Mouse (Mus musculus) ES-E14 (cell line): ENCODE results near the gene Slc13a4. TPM values are rescaled to one million over a fixed set of nuclear protein-coding genes. Genes with fewer than 3 reads are reported as not detected.

Experiments used
- DNase-seq: peaks from one replicate; pipeline ENCODE4 v3.0.0-alpha.2; 2013; ENCODE audit warnings: low read depth, low spot score
- H3K27ac ChIP-seq: 2 replicates; pipeline ENCODE4 v1.5.1; 2012; ENCODE audit warnings: low read depth, mild to moderate bottlenecking, low read length, moderate library complexity, mixed read lengths; ENCODE audit not compliant: poor library complexity, insufficient read depth, severe bottlenecking
- H3K36me3 ChIP-seq: 2 replicates; pipeline ENCODE4 v1.6.1; 2012; ENCODE audit warnings: mild to moderate bottlenecking, low read length, moderate library complexity, mixed read lengths; ENCODE audit not compliant: control insufficient read depth, poor library complexity, insufficient read depth, severe bottlenecking
- H3K4me1 ChIP-seq, 2 experiments: fragments of 150-350 bp in 1 of 2; sonication (generic) in 1 of 2; 2 replicates each; pipeline ENCODE4 v1.6.1; 2012; ENCODE audit warnings: low read length in 2 of 2, mild to moderate bottlenecking in 1 of 2, mixed read lengths in 1 of 2; ENCODE audit not compliant: control insufficient read depth in 2 of 2, insufficient read depth in 2 of 2, poor library complexity in 1 of 2
- H3K4me3 ChIP-seq, 2 experiments: fragments of 150-350 bp in 1 of 2; sonication (generic) in 1 of 2; 2 replicates each; pipeline ENCODE4 v1.5.1; 2012; ENCODE audit warnings: low read length in 2 of 2, low read depth in 1 of 2, mild to moderate bottlenecking in 1 of 2, mixed read lengths in 1 of 2; ENCODE audit not compliant: insufficient read depth in 1 of 2, poor library complexity in 1 of 2, severe bottlenecking in 1 of 2
- H3K9ac ChIP-seq: 2 replicates; pipeline ENCODE4 v1.6.1; 2012; ENCODE audit warnings: low read depth, mild to moderate bottlenecking, low read length, mixed read lengths; ENCODE audit not compliant: poor library complexity, insufficient read depth, severe bottlenecking
- H3K9me3 ChIP-seq: fragments of 150-350 bp; sonication (generic); 2 replicates; pipeline ENCODE4 v1.6.1; 2012; ENCODE audit warnings: low read depth, mild to moderate bottlenecking, low read length; ENCODE audit not compliant: control insufficient read depth, insufficient read depth
- CHD2 ChIP-seq: IDR thresholded peaks from 2 replicates; pipeline ENCODE4 v1.6.1; 2014; ENCODE audit warnings: mild to moderate bottlenecking, low read depth, low read length, inconsistent platforms
- HCFC1 ChIP-seq: IDR thresholded peaks from 2 replicates; pipeline ENCODE4 v1.6.1; 2012; ENCODE audit warnings: low read length, inconsistent platforms, borderline replicate concordance; ENCODE audit not compliant: insufficient read depth
- MAFK ChIP-seq: IDR thresholded peaks from 2 replicates; pipeline ENCODE4 v1.6.1; 2014; ENCODE audit warnings: mild to moderate bottlenecking, low read depth, low read length, inconsistent platforms; ENCODE audit not compliant: insufficient read depth
- ZC3H11A ChIP-seq: IDR thresholded peaks from 2 replicates; pipeline ENCODE4 v1.6.1; 2012; ENCODE audit warnings: low read depth, mild to moderate bottlenecking, inconsistent platforms, low read length, borderline replicate concordance
- ZNF384 ChIP-seq: IDR thresholded peaks from 2 replicates; pipeline ENCODE4 v1.6.1; 2012; ENCODE audit warnings: low read depth, low read length, inconsistent platforms
- in situ Hi-C, 2 experiments: fragments of 600-800 bp; cut with MboI; formaldehyde crosslinking; loops; one replicate each; pipeline ENCODE4 v1.15.1; 2025; ENCODE audit warnings: low sequenced_read_pairs in 2 of 2, inconsistent platforms in 1 of 2; ENCODE audit not compliant: unreplicated experiment in 2 of 2
- total RNA-seq: library from RNA; depleted of rRNA; stranded (reverse); fragments of 300-350 nt; gene quantifications from 2 replicates; pipeline ENCODE4 v1.2.3, GENCODE M21; 2012

Gene Slc13a4
- total RNA-seq, 1 experiment = 1.5 TPM

DNA sequence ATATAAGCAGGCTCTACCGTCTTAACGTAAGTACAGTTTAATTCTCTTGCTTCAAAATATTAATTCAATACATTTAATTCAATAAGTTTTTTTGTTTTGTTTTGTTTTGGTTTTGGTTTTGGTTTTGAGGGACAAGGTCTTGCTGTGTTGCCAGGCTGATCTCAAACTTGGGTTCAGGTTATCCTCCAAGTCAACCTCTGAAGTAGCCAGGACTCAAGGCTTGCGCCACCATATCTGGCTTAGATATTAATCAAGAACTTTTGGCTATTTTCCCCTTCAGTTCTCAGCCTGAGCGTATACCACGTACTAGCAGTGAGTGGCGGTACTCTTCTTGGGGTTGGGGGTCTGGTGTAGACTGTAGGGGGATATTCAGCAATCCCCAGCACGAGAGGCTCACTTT, 5.3 kb downstream of the Slc13a4 start:
- Histone ChIP-seq H3K4me1 (peaks cover 0 to 2% of the 10 kb centered on the region in 2 experiments; a peak in 1 of 4 replicates), H3K9ac (no peak overlapping the region), H3K9me3 (no peaks in the 10 kb centered on the region), H3K27ac (no peak overlapping the region), H3K4me3 (no peak overlapping the region), H3K36me3 (no peaks in the 10 kb centered on the region)
- DNase-seq = no peak
- TF ChIP-seq ZC3H11A (no peak), ZNF384 (no peak), HCFC1 (no peak), MAFK (no peak), CHD2 (no peak)
- in situ Hi-C loops = no loop called here

DNA sequence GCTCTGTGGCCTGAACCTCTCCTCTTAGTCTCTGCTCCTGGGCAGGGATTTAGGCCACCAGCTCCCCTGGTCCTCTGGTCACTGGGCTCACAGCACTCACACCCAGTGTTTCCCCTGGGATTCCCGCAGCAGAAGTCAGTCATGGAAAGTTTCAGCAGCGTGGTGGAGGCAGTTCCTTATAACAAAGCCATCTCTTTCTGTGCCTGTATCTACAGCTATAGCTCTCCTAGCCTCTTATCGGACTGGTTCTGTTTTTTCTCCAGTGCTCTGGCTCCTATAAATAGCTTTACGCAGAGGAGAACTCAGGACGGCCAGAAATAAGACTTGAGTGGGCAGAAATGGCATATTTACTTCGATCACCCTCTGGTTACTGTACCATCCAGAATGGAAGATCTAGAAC, 9.6 kb downstream of the Slc13a4 start:
- TF ChIP-seq ZC3H11A (no peak), ZNF384 (no peak), MAFK (no peak), HCFC1 (no peak), CHD2 (no peak)

DNA sequence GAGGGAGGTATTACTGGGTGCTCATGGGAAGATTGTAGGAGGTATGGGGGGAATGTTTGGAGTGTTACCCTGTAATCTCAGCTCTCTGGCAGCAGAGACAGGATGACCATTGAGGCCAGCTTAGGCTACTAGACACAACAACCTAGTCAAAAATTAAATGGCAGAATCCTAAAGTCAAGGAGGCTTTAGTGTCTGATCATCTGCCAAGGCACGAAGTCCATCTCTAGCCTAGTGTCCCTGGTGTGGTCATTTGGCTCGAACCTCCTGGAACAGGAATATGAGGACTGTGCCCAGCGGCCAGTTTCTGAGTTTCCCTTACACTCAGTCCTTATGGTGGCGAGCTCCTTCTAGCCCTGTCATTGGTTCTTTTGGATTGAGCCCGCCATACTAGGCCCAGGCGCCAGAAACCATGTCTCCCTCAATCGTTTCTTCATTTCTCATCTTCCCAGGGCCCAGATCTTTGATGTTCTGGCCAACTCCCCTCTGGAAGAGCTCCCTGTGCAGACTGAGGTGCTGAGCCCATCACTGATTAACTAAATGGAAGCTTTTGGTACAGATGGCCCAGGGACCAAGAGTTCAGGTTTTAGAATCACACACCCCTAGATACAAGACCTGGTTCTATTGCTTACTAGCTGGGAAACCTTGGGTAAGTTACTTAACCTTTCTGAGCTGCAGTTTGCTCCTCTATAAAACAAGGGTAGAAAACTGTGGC, 10.3 kb downstream of the Slc13a4 start:
- Histone ChIP-seq H3K36me3 (no peaks in the 10 kb centered on the region), H3K4me1 (no peaks in the 10 kb centered on the region), H3K9me3 (no peaks in the 10 kb centered on the region), H3K4me3 (no peak overlapping the region), H3K27ac (no peak overlapping the region), H3K9ac (no peak overlapping the region)
- no peak for DNase-seq
- no peak for TF ChIP-seq HCFC1
- no peak for TF ChIP-seq ZC3H11A
- no peak for TF ChIP-seq CHD2
- TF ChIP-seq MAFK = no peak
- no peak for TF ChIP-seq ZNF384
- in situ Hi-C loops = no loop called here

More for the DNA sequence above, 9.6 kb downstream of the Slc13a4 start:
- Histone ChIP-seq H3K9me3 (no peaks in the 10 kb centered on the region), H3K36me3 (no peaks in the 10 kb centered on the region), H3K9ac (no peak overlapping the region), H3K4me1 (no peaks in the 10 kb centered on the region), H3K27ac (no peak overlapping the region; the same call in 1 of the 2 replicates), H3K4me3 (no peak overlapping the region)
- no peak for DNase-seq
- in situ Hi-C loops = no loop called here

DNA sequence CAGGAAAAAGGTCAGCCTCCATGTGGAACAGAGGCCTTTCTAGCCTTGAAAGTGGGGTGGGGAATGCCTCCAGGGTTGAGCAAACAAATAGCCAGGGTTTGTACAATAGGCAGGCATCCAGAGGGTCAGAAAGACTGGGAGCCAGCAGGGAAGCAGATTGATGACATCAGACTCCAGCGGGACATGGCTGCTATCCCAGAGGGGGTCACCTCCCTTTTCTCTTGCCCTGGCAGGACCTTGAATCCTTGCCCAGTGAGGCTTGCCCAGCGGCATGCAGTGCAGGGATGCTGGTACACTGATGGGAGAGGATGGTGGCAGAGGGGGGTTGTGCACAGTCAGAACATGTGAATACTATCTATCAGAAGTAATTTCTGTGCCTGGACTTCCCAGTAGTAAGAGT, 10.9 kb downstream of the Slc13a4 start:
- no peak overlapping the region for H3K27ac ChIP-seq

DNA sequence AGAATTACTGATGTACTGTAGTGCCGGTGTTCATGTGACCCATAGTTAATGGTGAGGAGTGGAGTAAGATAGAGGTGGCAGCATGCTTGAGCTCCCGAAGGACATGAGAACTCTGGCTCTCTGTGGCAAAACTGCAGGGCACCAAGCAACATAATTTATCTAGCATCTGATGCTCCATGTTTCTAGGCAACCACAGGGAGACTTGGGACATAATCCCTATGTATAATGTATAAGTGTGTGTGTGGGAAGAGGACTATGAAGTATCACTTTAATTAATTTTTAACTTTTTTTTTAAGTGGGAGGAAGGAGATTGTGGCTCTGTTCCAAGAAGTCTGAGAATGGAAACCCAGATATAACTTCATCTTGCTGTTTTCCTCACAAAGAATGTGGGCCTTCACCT, 13.0 kb downstream of the Slc13a4 start:
- Histone ChIP-seq H3K4me1 (no peaks in the 10 kb centered on the region), H3K36me3 (no peaks in the 10 kb centered on the region), H3K9me3 (no peaks in the 10 kb centered on the region), H3K9ac (no peak overlapping the region), H3K27ac (no peak overlapping the region), H3K4me3 (no peak overlapping the region)
- TF ChIP-seq ZC3H11A (no peak), ZNF384 (no peak), CHD2 (no peak), HCFC1 (no peak), MAFK (no peak)
- in situ Hi-C loops = no loop called here
- no peak for DNase-seq

More for the DNA sequence above, 10.9 kb downstream of the Slc13a4 start:
- no peak overlapping the region for H3K4me3 ChIP-seq
- H3K9me3 ChIP-seq = no peaks in the 10 kb centered on the region
- H3K4me1 ChIP-seq = no peaks in the 10 kb centered on the region
- H3K9ac ChIP-seq = no peak overlapping the region
- in situ Hi-C loops = no loop called here
- DNase-seq = no peak
- no peak for TF ChIP-seq MAFK
- no peak for TF ChIP-seq ZNF384
- no peak for TF ChIP-seq HCFC1
- TF ChIP-seq ZC3H11A = no peak
- no peaks in the 10 kb centered on the region for H3K36me3 ChIP-seq
